In the genomic region with DNA sequence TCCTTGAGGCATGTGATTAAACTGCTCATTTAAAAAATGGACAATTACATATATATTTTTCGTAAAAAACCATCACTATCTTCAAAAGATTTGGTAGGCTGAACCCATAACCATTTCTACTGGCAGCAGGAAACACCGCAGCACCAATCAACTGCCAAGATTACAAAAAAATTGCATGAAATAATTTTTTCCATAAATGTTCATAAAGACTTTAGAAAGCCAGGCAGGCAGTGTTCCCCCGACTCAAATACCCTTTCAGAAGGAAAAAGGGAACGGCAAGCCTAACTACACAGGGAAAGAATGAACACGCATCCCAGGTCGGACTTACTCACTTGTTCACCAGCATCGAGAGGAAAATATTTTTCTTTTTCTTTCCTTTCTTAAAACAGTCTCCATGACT, we compare ENCODE assay signal across 9 mouse cellular contexts. TPM values are rescaled to one million over a fixed set of nuclear protein-coding genes. Genes with fewer than 3 reads are reported as not detected.
DNase-seq lines count a peak whose midpoint lies in the region; ATAC-seq and TF ChIP-seq lines count a peak whose summit lies in the region.
"Had no signal": no experiment of that assay in that cellular context is flagged by ENCODE, and none has a peak within 500 bp of the region (broad histone marks: within the 10 kb centered on the region; RNA-seq: fewer than 3 reads in every experiment).

No protein-coding gene starts in this region.

- peaks cover 11% of the 10 kb centered on the region for H3K4me1 ChIP-seq in heart, embryonic 12.5 days (replicated peaks)
- H3K4me1 ChIP-seq in E14TG2a.4 (replicated peaks; ENCODE audit: low read depth, low read length) = peaks cover 32% of the 10 kb centered on the region
- no peaks in the 10 kb centered on the region for H3K4me1 ChIP-seq in forebrain, postnatal 0 days (ENCODE audit: insufficient read depth)

- DNase-seq in heart, postnatal 10 days = no peak
- no peak for DNase-seq in forebrain, postnatal 0 days
- DNase-seq in thymus, postnatal 10 days (ENCODE audit: low spot score in 2 of 2) = no peak
- DNase-seq in frontal cortex, postnatal 36 days (ENCODE audit: low spot score in 2 of 2) = no peak

- intact Hi-C loops in heart, postnatal 10 days (cut with DNase I) = no loop called here

- H3K36me3 ChIP-seq in heart, embryonic 12.5 days = peaks cover 12% of the 10 kb centered on the region
- H3K36me3 ChIP-seq in E14TG2a.4 (ENCODE audit: insufficient read depth, low read length) (peaks cover 49% of the 10 kb centered on the region), macrophage (ENCODE audit: inconsistent target) (no peaks in the 10 kb centered on the region)
- 0 out of 2 replicates have a peak, but pooled peaks cover 4% of the 10 kb centered on the region for H3K36me3 ChIP-seq in forebrain, postnatal 0 days (ENCODE audit: insufficient read depth)

- H3K27ac ChIP-seq in heart, embryonic 12.5 days (ENCODE audit: poor library complexity, severe bottlenecking) = no peak overlapping the region
- no peak overlapping the region for H3K27ac ChIP-seq in forebrain, postnatal 0 days (ENCODE audit: low read depth, low read length)
- H3K27ac ChIP-seq in macrophage = no peak overlapping the region

- H3K9me3 ChIP-seq in heart, embryonic 12.5 days (replicated peaks) = no peaks in the 10 kb centered on the region
- H3K9me3 ChIP-seq in E14TG2a.4 (ENCODE audit: low read length) = no peaks in the 10 kb centered on the region
- no peaks in the 10 kb centered on the region for H3K9me3 ChIP-seq in forebrain, postnatal 0 days (ENCODE audit: low read length)

- no peak for TF ChIP-seq CTCF in E14TG2a.4 (conservative IDR thresholded peaks at IDR 0.05; ENCODE audit: low read length)
- no peak for TF ChIP-seq CTCF in forebrain, postnatal 0 days (IDR thresholded peaks at IDR 0.05; ENCODE audit: low read depth)

- no peaks in the 10 kb centered on the region for H3K27me3 ChIP-seq in heart, embryonic 12.5 days (replicated peaks)
- no peaks in the 10 kb centered on the region for H3K27me3 ChIP-seq in E14TG2a.4 (ENCODE audit: insufficient read depth, low read length)
- no peaks in the 10 kb centered on the region for H3K27me3 ChIP-seq in forebrain, postnatal 0 days (ENCODE audit: insufficient read depth, low read length)

- 13% methylated on average over 7 of the region's 7 CpGs for WGBS in heart, embryonic 12.5 days
- WGBS in forebrain, postnatal 0 days = 22% methylated on average over 7 of the region's 7 CpGs
- WGBS in macrophage (ENCODE audit: missing documents) = 23% methylated on average over 7 of the region's 7 CpGs

- H3K4me2 ChIP-seq in heart, embryonic 12.5 days = peak overlapping the region; percentile 67
- H3K4me2 ChIP-seq in forebrain, postnatal 0 days (ENCODE audit: low read depth) = peak overlapping the region; percentile 78

- peak overlapping the region; percentile 65 for H3K9ac ChIP-seq in heart, embryonic 12.5 days
- H3K9ac ChIP-seq in forebrain, postnatal 0 days = 0 out of 2 replicates have a peak overlapping the region, but pooled peaks have one; percentile 54

- no peaks in the 10 kb centered on the region for H3K79me2 ChIP-seq in macrophage (ENCODE audit: inconsistent target)

- ATAC-seq in heart, embryonic 12.5 days (ENCODE audit: insufficient number of reproducible peaks, low FRiP score) = no peak
- no peak for ATAC-seq in forebrain, postnatal 0 days
- no peak for ATAC-seq in megakaryocyte-erythroid progenitor cell, adult 5-6 weeks (replicated peaks; ENCODE audit: low FRiP score, low TSS enrichment, poor library complexity, severe bottlenecking)

- H3K4me3 ChIP-seq in heart, embryonic 12.5 days = peak overlapping the region; percentile 76
- H3K4me3 ChIP-seq in E14TG2a.4 (replicated peaks; ENCODE audit: low read length) = peak overlapping the region; percentile 82
- H3K4me3 ChIP-seq in forebrain, postnatal 0 days (ENCODE audit: low read depth, low read length) = peak overlapping the region; percentile 49
- peak overlapping the region; percentile 47 for H3K4me3 ChIP-seq in macrophage (ENCODE audit: inconsistent target)

RNA-seq across cellular contexts. Expression of a gene that starts 25.4 kb away (rescaled TPM):
- 63.6 and 63.7 TPM in 2 replicates for polyA plus RNA-seq in heart, embryonic 12.5 days (2016; fragmentation: Nextera tagmentation; extraction: Ambion mirVana)
- total RNA-seq in heart, postnatal 10 days (2021) = 10 to 100 TPM; 37.4 to 41.6 TPM
- 12.2 and 20.4 TPM in 2 replicates for total RNA-seq in forebrain, postnatal 0 days (2014; rRNA removed)
- polyA plus RNA-seq in forebrain, postnatal 0 days (2015; fragmentation: Nextera tagmentation; extraction: Ambion mirVana) = 11.4 and 12.4 TPM in 2 replicates
- total RNA-seq in macrophage (2018; cell fraction: chromatin; rRNA removed) = 1 to 10 TPM in 23 of 26 experiments, under 1 TPM in 3; 0.87 to 5.0 (median 2.9) TPM
- total RNA-seq in macrophage (2018; cell fraction: cytosol; rRNA removed) = 1 to 10 TPM; 1.4 to 3.1 (median 2.3) TPM
- total RNA-seq in macrophage (2018; cell fraction: nucleus; rRNA removed) = 1 to 10 TPM in 25 of 26 experiments, under 1 TPM in 1; 0.67 to 6.5 (median 3.0) TPM
- polyA plus RNA-seq in macrophage (2018) = 0.90 to 4.7 TPM (median 4.1 TPM) in 3 replicates
- total RNA-seq in megakaryocyte-erythroid progenitor cell, adult 5-6 weeks (2014; fragmentation: Nextera tagmentation) = 112 and 118 TPM in 2 replicates
- total RNA-seq in megakaryocyte-erythroid progenitor cell, adult 5-6 weeks (2017) = 315 and 336 TPM in 2 replicates

RNA-seq across cellular contexts. Expression of a gene that starts 25.5 kb away (rescaled TPM):
- not detected in 2 replicates for polyA plus RNA-seq in heart, embryonic 12.5 days (2016; fragmentation: Nextera tagmentation; extraction: Ambion mirVana)
- not detected for total RNA-seq in heart, postnatal 10 days (2021)
- not detected in 2 replicates for total RNA-seq in forebrain, postnatal 0 days (2014; rRNA removed)
- 0.05 TPM in 1 of 2 replicates, not detected in the other for polyA plus RNA-seq in forebrain, postnatal 0 days (2015; fragmentation: Nextera tagmentation; extraction: Ambion mirVana)
- not detected for total RNA-seq in macrophage (2018; cell fraction: chromatin; rRNA removed)
- not detected for total RNA-seq in macrophage (2018; cell fraction: cytosol; rRNA removed)
- not detected for total RNA-seq in macrophage (2018; cell fraction: nucleus; rRNA removed)
- not detected in 3 replicates for polyA plus RNA-seq in macrophage (2018)
- 0.52 TPM in 1 of 2 replicates, not detected in the other for total RNA-seq in megakaryocyte-erythroid progenitor cell, adult 5-6 weeks (2014; fragmentation: Nextera tagmentation)
- total RNA-seq in megakaryocyte-erythroid progenitor cell, adult 5-6 weeks (2017) = not detected in 2 replicates
- total RNA-seq: neutrophil, adult 5-6 weeks had no signal

RNA-seq across cellular contexts. Expression of a gene that starts 38.6 kb away (rescaled TPM):
- not detected in 2 replicates for polyA plus RNA-seq in heart, embryonic 12.5 days (2016; fragmentation: Nextera tagmentation; extraction: Ambion mirVana)
- not detected for total RNA-seq in heart, postnatal 10 days (2021)
- not detected in 2 replicates for total RNA-seq in forebrain, postnatal 0 days (2014; rRNA removed)
- not detected in 2 replicates for polyA plus RNA-seq in forebrain, postnatal 0 days (2015; fragmentation: Nextera tagmentation; extraction: Ambion mirVana)
- not detected for total RNA-seq in macrophage (2018; cell fraction: chromatin; rRNA removed)
- total RNA-seq in macrophage (2018; cell fraction: cytosol; rRNA removed) = not detected
- total RNA-seq in macrophage (2018; cell fraction: nucleus; rRNA removed) = not detected
- not detected in 3 replicates for polyA plus RNA-seq in macrophage (2018)
- total RNA-seq in megakaryocyte-erythroid progenitor cell, adult 5-6 weeks (2014; fragmentation: Nextera tagmentation) = not detected in 2 replicates
- not detected in 2 replicates for total RNA-seq in megakaryocyte-erythroid progenitor cell, adult 5-6 weeks (2017)
- total RNA-seq: neutrophil, adult 5-6 weeks had no signal

RNA-seq across cellular contexts. Expression of a gene that starts 52.5 kb away (rescaled TPM):
- not detected in 2 replicates for polyA plus RNA-seq in heart, embryonic 12.5 days (2016; fragmentation: Nextera tagmentation; extraction: Ambion mirVana)
- total RNA-seq in heart, postnatal 10 days (2021) = not detected
- 0.38 and 0.57 TPM in 2 replicates for total RNA-seq in forebrain, postnatal 0 days (2014; rRNA removed)
- 0.68 and 0.77 TPM in 2 replicates for polyA plus RNA-seq in forebrain, postnatal 0 days (2015; fragmentation: Nextera tagmentation; extraction: Ambion mirVana)
- total RNA-seq in macrophage (2018; cell fraction: chromatin; rRNA removed) = not detected
- total RNA-seq in macrophage (2018; cell fraction: cytosol; rRNA removed) = not detected
- not detected for total RNA-seq in macrophage (2018; cell fraction: nucleus; rRNA removed)
- polyA plus RNA-seq in macrophage (2018) = not detected in 3 replicates
- not detected in 2 replicates for total RNA-seq in megakaryocyte-erythroid progenitor cell, adult 5-6 weeks (2014; fragmentation: Nextera tagmentation)
- total RNA-seq in megakaryocyte-erythroid progenitor cell, adult 5-6 weeks (2017) = not detected in 2 replicates
- total RNA-seq: neutrophil, adult 5-6 weeks had no signal

RNA-seq across cellular contexts. Expression of a gene that starts 55.0 kb away (rescaled TPM):
- polyA plus RNA-seq in heart, embryonic 12.5 days (2016; fragmentation: Nextera tagmentation; extraction: Ambion mirVana) = not detected in 2 replicates
- not detected for total RNA-seq in heart, postnatal 10 days (2021)
- total RNA-seq in forebrain, postnatal 0 days (2014; rRNA removed) = not detected in 2 replicates
- not detected in 2 replicates for polyA plus RNA-seq in forebrain, postnatal 0 days (2015; fragmentation: Nextera tagmentation; extraction: Ambion mirVana)
- total RNA-seq in macrophage (2018; cell fraction: chromatin; rRNA removed) = not detected
- total RNA-seq in macrophage (2018; cell fraction: cytosol; rRNA removed) = not detected
- total RNA-seq in macrophage (2018; cell fraction: nucleus; rRNA removed) = not detected
- not detected in 3 replicates for polyA plus RNA-seq in macrophage (2018)
- total RNA-seq in megakaryocyte-erythroid progenitor cell, adult 5-6 weeks (2014; fragmentation: Nextera tagmentation) = not detected in 2 replicates
- not detected in 2 replicates for total RNA-seq in megakaryocyte-erythroid progenitor cell, adult 5-6 weeks (2017)
- total RNA-seq: neutrophil, adult 5-6 weeks had no signal
